Mouse (Mus musculus): Measurements from ENCODE around the gene Wdr63.

DNA sequence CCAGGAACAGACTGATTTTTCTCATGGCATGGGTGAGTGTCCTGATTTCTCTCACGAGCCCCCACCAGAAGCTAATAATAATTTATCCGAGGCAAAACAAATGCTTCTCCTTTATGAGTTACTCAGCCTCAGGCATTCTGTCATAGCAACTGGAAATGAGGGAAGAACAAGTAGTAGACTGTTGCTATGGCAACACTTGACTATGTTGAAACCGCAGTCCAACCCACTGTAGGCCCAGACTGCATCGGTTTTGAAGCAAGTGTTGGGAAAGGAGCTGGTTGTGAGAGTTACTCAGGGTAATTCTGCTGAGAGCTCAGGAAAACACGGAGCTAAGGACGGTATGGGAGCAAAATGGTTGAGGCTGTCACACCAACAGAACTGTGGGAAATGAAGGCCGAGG, 34.6 kb upstream of the Wdr63 start:
- TF ChIP-seq CTCF (IDR thresholded peaks at IDR 0.05; ENCODE audit: low read depth): no peak
- no peak for TF ChIP-seq EP300 (IDR thresholded peaks at IDR 0.05; ENCODE audit: low read depth)
